Mouse (Mus musculus): ENCODE measurements around the gene Gnaz. TPM values are rescaled to one million over a fixed set of nuclear protein-coding genes. Genes with fewer than 3 reads are reported as not detected.

The Gnaz gene
- polyA plus RNA-seq, 1 experiment: 10.8 TPM

DNA sequence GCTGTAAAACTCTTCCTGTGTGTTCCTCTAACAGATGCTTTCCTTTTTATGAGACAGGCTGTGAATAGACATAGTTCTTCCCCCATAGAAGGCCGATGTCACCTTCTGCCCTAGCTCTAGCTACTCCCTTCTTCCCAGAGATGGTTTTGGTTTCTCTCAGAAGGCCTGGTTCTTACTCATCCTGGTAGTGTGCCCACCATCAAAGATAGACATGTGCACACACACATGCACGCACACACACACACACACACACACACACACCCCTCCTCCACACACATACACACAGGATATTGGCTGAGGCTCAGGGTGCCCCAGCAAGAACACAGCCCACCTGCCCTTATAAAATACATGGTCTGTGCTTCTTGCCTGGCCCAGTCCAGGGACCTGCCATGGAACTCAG lies 2.3 kb downstream of the Gnaz start:
- no peak for DNase-seq (ENCODE audit: low spot score)

- DNase-seq (ENCODE audit: low spot score): no peak
Measured at GRCm38 (mm10) chr10:74973026-74973425, 6.0 kb downstream of the Gnaz start.

DNA sequence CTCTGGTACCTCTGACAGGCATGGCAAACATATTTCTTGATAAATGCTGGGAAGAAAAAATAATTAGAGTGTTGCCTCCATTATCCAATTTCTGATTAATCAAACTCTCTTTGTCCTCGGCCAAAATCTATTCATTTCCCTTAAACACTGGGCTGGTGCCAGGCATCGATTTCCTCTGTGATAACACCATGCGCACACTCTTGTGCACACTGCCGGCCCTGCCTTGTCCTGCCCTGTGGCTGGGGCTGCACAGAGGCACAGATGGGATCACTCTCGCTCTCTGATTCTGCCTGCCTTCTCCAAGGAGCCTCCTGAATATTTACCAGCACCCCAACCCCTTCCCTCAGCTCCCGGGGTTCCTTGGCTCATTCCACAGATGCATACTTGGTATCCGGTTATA lies 8.6 kb downstream of the Gnaz start:
- DNase-seq (ENCODE audit: low spot score): no peak

DNA sequence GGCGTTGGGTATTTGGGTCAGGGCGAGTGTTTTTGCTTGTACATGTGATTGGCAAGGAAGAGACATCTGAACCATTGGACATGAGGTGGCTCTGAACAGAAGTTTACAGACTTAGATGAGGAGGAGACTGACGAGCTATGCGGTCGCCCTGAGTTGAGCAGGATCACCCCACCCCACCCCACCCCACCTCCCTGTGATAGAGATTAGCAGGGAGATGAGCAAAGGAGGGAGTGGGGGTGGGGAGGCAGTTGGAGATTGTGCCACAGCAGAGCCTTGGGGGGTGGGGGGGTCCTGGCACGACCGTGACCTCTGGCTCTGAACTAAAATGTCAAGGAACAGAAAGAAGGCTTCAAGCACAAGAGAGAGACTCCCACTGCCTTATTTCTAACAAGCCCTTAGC lies 9.5 kb downstream of the Gnaz start:
- DNase-seq (ENCODE audit: low spot score): no peak

DNA sequence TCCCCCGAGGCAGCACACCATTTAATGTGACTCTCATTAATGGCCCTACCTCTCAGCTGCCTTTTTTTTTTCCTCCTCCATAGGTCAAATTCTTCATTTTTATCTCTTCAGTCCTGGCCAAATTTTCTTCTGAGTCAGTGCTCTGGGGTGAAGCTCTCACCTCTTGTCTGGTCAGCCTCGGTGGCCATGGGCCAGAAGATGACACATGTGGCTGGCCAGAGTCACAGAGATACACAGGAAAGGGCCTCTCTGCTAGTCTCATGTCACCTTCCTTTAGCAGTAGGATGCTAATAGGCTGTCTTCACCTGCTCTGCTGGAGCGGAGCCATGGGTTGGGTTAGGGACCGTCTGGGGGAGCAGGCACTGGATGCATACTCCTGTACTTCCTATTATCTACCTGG lies 11.1 kb downstream of the Gnaz start:
- no peak for DNase-seq (ENCODE audit: low spot score)

DNA sequence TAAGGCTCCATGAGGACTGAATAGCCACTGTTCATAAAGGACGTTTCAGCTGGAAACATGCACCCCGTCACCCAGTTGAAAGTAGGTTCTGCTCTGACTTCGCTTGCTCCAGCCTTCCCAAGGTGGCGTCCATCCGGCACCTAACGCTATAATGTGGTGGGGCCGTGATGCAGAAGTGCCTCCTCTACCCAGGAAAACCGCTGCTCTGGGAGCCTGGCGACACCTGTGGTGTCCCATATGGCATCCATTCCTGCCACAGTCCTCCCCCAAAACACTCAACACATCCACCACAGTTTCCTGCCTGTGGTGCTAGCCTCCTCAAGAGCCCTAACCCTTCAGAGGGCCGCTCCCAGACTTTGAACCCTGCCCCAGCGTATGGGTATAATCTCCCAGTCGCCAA lies 14.2 kb downstream of the Gnaz start:
- DNase-seq (ENCODE audit: low spot score): no peak

DNA sequence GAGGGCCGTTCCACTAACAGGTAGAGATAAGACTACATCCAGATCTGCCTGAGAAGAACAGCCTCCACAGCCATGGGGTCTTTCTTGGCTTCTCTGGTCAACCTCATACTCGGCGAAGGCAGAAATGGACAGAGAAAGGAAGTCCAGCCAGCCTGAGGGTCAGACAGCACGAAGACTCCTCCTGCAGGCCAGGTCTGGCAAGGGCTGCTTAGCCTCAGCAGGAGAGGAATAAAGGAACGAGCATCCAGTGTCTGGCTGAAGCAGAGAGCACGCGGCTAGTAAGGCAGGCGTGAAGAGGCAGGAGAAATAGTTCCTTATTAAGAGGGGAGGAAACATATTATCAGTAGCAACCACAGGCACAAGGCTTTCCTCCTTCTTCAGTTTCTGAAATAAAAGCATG lies 16.2 kb downstream of the Gnaz start:
- no peak for DNase-seq (ENCODE audit: low spot score)

DNA sequence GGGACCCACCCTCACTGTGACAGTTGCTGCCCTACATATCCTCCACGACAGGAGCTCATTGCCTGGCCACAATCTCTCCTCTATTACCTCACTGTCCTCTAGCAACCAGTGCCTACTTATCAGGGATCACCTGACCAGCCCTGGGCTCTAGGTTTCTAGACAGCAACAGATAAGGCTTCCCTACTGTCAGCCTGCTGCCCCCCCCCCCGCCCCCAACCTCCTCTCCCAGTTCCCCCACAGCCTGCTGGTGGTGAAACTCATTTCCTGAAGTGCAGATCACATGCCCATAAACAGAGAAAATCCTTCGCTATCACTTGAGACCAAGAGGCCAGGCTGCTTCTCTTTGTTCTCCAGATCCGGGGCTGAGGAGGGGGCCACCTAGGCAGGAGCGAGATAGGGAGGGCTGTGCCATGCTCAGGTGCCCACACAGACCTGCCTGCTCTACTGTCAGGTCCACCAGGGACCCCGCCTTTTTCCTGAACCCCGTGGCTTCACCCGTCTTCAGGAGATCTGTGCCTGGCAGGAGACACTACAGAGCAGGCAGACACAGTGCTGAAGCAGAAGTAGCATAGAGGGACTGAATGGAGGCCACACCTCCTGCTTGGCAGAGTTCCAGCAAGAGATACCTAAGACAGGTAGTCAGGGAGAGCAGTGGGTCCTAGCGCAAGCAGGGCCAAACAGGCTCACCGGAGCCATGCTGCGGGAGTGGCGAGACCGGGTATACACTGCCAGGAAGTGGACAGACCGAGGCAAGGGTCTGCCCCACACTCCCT lies 20.9 kb downstream of the Gnaz start:
- no peak for DNase-seq (ENCODE audit: low spot score)

DNA sequence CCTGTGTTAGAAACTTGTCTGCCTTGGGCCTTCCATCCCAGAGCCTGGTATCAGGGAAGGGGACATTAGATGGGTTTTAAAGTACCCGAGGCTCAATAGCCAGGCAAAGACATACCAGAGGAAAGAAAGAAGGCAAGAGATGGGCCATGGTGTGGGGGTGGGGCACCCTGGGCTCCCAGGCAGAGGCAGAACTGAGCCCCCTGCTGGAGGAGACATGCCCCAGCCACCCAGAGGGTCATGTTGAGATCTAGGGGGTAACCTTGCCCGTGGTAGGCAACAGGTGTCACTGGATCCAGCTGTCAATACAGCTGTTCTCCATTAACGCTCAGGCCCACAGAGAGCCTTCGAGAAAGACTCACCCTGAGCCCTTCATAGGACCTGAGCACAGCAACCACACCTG lies 22.8 kb downstream of the Gnaz start:
- no peak for DNase-seq (ENCODE audit: low spot score)

DNA sequence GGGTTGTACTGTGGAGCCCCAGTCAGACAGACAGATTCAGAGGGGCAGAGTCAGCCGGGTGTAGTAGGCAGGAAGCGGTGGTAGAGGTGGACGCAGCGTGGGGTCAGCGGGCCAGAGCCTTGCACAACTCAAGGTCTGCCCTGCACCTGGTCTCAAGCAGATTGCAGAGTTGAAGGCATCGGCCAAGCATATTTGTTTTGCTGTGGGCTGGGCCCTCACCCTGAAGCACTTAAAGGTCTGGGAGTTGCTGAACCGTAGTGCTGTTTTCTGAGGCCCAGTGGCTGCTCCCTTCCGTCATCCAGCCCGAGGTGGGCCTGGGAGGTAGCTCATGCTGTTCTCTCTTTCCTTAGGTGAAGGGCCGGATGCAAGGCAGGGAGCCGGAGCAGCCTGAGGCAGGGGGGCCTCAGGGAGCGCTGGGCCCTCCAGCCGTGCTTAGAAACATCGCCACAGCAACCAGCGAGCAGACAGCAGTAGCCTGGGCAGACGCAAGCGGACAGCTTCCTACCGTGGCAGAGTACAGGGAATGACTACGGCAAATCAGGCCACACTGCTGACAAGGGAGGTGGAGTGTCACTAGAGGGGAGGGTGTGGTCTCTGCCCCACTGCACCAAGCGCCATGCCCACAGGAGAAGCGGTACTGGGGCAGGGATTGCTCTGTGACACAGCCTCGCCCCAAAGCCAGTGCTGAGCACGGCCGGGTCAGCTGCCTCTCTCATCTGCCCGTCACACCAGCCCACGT lies 23.8 kb downstream of the Gnaz start:
- DNase-seq (ENCODE audit: low spot score): no peak

GRCm38 (mm10) chr10:74994863-74995262 lies 27.9 kb downstream of the Gnaz start:
- no peak for DNase-seq (ENCODE audit: low spot score)

DNA sequence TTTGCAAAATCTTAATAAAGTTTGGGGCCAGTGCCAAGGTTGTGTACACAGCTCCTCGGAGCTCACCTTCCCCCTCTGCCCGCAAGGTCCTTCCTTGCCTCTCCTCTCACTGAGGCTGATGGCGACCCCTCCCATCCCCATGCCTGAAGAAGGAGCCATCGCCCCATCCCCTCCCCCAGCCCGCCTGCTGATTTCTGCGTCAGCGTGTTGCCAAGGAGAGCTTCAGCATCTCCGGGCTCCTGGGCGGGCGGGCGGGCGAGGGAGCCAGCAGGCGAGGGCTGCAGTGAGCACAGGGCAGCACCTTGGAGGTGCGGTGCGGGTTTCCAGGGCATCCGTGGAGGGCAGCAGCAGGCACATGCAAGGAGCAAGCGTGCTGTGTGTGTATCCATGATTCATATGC lies 28.4 kb downstream of the Gnaz start:
- DNase-seq (ENCODE audit: low spot score): no peak

DNA sequence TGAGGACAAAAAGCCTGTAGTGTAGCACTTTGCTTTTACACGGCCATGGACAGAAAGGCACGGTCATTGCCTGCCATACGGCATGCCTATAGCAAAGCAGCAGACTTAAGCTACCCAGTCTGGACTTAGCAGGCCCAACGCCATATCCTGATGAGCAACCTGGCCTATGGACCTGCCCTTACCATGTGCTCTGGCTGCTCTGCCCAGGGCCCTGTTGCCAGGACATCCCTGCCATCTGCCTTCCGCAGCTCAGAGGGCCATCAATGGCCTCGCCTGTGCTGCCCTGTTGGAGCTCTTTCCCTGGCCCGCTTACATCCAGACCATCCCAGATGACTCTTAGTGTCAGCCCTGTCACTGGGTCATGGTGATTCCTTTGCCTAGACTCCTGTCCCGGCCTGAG lies 34.4 kb downstream of the Gnaz start:
- DNase-seq (ENCODE audit: low spot score): no peak

- no peak for DNase-seq (ENCODE audit: low spot score)
Measured at GRCm38 (mm10) chr10:75004067-75004466, 37.1 kb downstream of the Gnaz start.

GRCm38 (mm10) chr10:75006889-75007662 lies 40.1 kb downstream of the Gnaz start:
- DNase-seq (ENCODE audit: low spot score): no peak

- DNase-seq (ENCODE audit: low spot score): no peak
Measured at GRCm38 (mm10) chr10:75010704-75011103, 43.7 kb downstream of the Gnaz start.

GRCm38 (mm10) chr10:75015465-75015864 lies 48.5 kb downstream of the Gnaz start:
- DNase-seq (ENCODE audit: low spot score): no peak

GRCm38 (mm10) chr10:75016481-75016880 lies 49.5 kb downstream of the Gnaz start:
- no peak for DNase-seq (ENCODE audit: low spot score)

DNA sequence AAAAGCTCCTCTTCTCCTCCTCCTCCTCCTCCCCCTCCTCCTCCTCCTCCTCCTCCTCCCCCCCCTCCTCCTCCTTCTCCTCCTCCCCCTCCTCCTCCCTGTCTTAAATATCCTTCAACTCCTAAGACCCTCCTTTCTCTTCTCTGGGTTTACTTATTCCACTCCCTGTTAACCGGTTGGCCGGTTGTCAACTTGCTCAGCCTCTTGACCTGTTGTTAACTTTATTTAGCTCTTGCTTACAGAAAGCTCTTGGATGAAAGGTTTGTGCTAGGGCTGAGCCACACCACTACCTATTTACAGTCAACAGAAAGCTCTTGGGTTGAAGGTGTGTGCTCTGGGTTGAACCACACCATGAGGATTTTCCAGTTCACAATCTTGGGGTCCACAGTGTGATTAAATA lies 53.3 kb downstream of the Gnaz start:
- DNase-seq (ENCODE audit: low spot score): no peak

DNA sequence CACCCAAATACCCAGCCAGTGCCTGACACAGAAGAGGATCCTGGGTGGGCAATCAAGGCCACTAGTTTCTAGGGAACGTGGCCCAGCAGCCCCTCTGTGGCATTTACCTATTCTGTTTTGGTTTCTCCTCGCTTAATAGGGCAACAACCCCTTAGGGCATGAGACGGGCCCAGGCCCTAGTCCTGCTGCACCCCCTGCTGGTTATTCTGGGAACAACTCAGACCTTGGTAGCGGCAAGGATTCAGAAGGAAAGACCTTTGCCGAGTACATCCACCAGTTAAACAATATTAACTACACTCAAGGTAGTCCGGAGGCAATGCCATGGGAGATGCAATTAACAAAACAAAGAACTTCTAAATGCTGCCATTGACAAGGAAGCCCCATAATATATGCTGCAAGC lies 54.2 kb downstream of the Gnaz start:
- DNase-seq (ENCODE audit: low spot score): peak; percentile 57

DNA sequence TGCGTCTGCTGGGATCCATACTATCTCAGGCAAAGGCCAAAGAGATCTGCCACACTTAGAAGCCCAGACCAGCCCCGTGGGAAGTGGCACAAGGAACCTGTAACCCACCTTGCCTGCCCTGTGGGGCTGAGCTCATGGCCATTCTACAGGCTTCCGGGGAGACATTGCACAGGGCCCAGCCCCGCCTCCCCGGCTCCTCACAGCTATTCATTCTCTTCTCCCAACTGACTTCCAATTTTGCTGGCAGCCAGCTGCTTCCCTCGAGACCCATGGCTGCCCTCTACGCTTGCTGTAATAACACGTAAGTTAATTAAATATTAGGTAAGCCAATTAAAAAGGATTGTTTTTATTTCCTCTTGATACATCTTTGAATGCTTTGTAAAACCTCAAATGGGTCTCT lies 59.5 kb downstream of the Gnaz start:
- no peak for DNase-seq (ENCODE audit: low spot score)

DNA sequence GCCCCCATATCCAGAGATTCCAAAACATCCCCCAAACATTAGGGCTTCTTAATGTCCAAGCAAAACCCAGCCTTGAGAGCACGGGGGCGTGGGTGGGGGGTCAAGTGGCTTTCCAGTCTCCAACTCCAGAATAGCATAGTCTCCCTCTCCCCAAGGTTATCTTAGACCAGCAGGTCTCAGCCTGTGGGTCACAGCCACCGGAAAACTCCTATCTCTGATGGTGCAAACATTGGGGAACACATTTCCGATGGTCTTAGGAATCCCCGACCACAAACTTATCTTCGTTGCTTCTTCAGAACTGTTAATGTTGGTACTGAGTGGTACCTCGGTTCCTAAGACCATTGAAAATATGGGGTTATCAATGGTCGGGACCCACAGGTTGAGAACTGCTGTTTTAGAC lies 61.8 kb downstream of the Gnaz start:
- no peak for DNase-seq (ENCODE audit: low spot score)

DNA sequence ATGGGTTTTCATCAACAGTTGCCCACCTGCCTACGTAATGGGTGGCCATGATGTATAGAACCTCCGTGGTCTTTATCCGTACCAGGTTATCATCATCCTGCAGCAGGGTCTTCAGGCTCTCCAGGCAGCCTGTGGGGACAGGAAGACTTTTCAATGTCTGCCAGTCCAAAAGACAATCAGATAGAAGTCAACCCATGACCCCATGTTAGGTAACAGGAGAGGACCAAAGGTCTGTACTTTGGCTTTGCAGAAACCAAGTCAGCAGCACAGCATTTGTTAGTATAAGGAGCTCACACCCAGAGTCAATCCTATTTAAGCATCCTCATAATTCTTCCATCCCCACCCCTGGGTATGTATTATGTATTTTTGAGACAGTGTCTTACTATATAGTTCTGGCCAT lies 62.7 kb downstream of the Gnaz start:
- DNase-seq (ENCODE audit: low spot score): no peak

All from urinary bladder, adult 2 months (tissue).